Mouse (Mus musculus) lung, adult 2 months (tissue): Measurements from ENCODE around the gene Acsbg1.

ENCODE experiments used
- CTCF ChIP-seq: fragments of 200-500 bp; IDR thresholded peaks from 2 replicates; pipeline ENCODE4 v1.5.1; 2011; ENCODE audit warnings: mild to moderate bottlenecking, low read length, control low read depth; ENCODE audit not compliant: insufficient read depth
- POLR2A ChIP-seq: fragments of 200-500 bp; IDR thresholded peaks from 2 replicates; pipeline ENCODE4 v1.6.1; 2011; ENCODE audit warnings: low read depth, mild to moderate bottlenecking, control low read depth, low read length, borderline replicate concordance; ENCODE audit errors: extremely low read depth

GRCm38 (mm10) chr9:54656402-54656801 is 5.3 kb downstream of the Acsbg1 start:
- no peak for TF ChIP-seq POLR2A
- no peak for TF ChIP-seq CTCF
